Mouse (Mus musculus) embryonic fibroblast, embryonic 13.5 days (primary cell): ENCODE results near the gene Gsdme.

ENCODE experiments used
- CTCF ChIP-seq: IDR thresholded peaks from 2 replicates; pipeline ENCODE4 v1.5.1; 2011; ENCODE audit warnings: mild to moderate bottlenecking, control low read depth, low read length, moderate library complexity, borderline replicate concordance; ENCODE audit not compliant: insufficient read depth
- POLR2A ChIP-seq: IDR thresholded peaks from 2 replicates; pipeline ENCODE4 v1.6.1; 2011; ENCODE audit warnings: low read depth, mild to moderate bottlenecking, control low read depth, low read length, moderate library complexity

DNA sequence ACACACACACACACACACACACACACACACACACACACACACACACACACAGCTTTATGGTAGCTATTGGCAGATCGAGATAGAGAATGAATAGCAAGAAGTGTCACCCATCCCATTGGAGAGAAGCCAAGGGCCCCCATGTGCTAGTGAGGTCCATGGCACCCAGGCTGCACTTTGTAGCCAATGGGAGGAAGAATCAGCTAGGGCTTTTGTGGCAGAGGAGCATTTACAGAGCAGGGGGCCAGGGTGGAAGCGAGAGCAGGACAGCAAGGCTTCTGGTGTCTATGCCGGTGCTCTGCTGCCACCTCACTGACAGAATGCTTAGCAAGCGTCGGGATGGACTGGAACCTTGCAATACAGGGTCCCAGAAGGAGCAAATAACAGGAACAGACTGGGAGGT lies 8.3 kb downstream of the Gsdme start:
- TF ChIP-seq CTCF, result no peak
- TF ChIP-seq POLR2A, result no peak
